Mouse (Mus musculus) mature B cell (primary cell): Measurements from ENCODE around the gene Znhit2.

Source experiments
- in situ Hi-C: fragments of 300-500 bp; cut with MboI; formaldehyde crosslinking; loops from 2 replicates; pipeline ENCODE4 v1.14.3; 2019

Znhit2 gene

GRCm38 (mm10) chr19:6071261-6071660, 10.3 kb downstream of the Znhit2 start:
- in situ Hi-C loops = no loop called here

- in situ Hi-C loops = no loop called here
These were observed 12.9 kb downstream of the Znhit2 start for GRCm38 (mm10) chr19:6073889-6074288.

DNA sequence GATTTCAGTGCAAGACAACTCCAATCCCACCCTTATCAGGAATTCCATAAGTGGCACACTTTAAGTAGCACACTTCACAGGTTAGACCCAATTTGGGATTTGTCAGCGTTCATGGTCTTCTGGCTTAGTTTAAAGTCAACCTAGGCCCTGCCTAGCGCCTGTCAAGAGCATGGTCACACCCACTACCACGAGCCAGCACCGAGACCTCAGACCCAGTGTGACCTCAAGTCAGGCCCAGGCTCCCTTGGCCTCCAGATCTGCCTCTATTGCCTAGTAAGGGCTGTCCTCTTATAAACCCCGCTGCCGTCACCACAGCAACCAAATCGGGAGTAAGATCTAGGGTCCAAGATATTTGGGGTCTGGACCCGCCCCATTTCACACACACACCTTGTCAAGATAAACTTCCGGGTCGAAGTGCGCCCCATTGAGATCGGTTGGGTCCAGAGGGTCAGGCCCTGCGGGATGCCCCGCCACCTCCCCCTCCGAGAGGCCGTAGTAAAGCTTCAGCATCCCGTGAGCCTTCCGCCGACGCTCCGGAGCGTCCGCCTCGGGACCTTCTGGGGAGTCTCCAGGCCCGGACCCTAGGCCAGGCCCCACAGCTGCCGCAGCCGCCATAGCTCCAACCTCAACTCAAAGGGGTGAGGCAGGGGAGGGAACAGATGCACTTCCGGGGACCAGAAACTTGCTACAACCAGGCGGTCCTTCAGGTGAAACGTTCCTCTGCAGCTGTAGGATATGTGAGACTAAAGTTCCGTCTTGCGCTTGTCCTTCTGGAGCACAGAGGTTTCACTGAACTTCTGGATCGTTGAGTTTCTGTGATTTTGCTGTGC, 15.8 kb downstream of the Znhit2 start, which contains the start of gene Vps51:
Gene Vps51, minus strand, starts transcription at position 668 of the 830 bp plus-strand sequence.
- in situ Hi-C loops = no loop called here

- in situ Hi-C loops = no loop called here
These were observed 19.0 kb downstream of the Znhit2 start, which contains the start of gene Tmem262 for GRCm38 (mm10) chr19:6079983-6080480. Gene Tmem262 (plus strand): TSS chr19:6080033.

DNA sequence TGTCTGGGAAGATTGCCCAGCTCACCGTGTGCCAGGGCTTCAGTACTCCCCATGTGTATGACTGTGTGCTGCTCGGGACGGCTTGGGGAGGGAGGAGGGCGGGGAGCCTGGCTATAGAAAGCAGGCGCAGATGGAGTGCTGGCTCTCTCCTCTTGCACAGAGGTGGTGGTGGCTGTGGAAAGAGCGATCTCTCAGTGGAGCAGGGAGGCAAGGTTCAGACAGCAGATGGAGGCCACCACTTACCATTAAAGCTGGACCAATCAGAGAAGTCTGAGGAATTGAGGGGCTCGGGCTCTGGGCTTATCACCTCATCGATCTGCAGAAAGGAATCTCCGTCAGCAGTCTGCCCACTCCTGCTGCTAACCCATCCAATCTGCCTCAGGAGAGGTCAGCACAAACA, 21.2 kb downstream of the Znhit2 start, which contains the start of gene Gm28374:
Gene Gm28374, minus strand, starts transcription at position 101 of the 400 bp plus-strand sequence.
- in situ Hi-C loops = no loop called here

GRCm38 (mm10) chr19:6084478-6085248, 23.7 kb downstream of the Znhit2 start, which contains the start of the genes Zfpl1 and Cdca5:
Gene Zfpl1 (minus strand): TSS chr19:6084956.
Gene Cdca5 (plus strand): TSS chr19:6084983.
- in situ Hi-C loops = no loop called here

DNA sequence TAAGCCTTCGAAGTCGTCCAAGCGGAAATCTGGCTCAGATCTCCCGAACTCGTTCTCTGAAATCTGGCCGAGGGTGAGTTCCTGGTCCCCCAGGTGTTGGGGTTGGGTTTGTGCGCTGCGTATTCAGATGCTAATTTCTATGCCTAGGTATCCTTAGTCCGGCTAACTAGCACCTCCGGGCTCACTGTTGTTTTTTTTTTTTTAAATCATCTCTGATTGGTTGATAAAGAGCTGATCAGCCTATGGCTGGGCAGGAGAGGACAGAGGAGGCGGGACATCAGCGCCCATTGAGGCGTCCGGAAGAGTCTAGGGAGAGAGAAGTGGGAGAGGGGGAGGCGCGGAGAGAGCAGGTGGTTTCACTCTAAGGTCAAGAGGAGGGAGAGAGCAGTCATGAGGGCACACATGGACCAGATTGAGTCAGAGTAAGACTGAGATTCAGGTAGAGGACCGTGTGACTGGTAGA, 24.5 kb downstream of the Znhit2 start:
- in situ Hi-C loops = no loop called here

- in situ Hi-C loops = no loop called here
These were observed 27.8 kb downstream of the Znhit2 start for GRCm38 (mm10) chr19:6088841-6089240.

- in situ Hi-C loops = no loop called here
These were observed 33.1 kb downstream of the Znhit2 start, which contains the start of gene AC131692.1 for GRCm38 (mm10) chr19:6094119-6094518. Gene AC131692.1 (plus strand): TSS chr19:6094419.

GRCm38 (mm10) chr19:6097847-6098246, 36.9 kb downstream of the Znhit2 start:
- in situ Hi-C loops = no loop called here

- in situ Hi-C loops = no loop called here
These were observed 40.2 kb downstream of the Znhit2 start for GRCm38 (mm10) chr19:6101186-6101585.

DNA sequence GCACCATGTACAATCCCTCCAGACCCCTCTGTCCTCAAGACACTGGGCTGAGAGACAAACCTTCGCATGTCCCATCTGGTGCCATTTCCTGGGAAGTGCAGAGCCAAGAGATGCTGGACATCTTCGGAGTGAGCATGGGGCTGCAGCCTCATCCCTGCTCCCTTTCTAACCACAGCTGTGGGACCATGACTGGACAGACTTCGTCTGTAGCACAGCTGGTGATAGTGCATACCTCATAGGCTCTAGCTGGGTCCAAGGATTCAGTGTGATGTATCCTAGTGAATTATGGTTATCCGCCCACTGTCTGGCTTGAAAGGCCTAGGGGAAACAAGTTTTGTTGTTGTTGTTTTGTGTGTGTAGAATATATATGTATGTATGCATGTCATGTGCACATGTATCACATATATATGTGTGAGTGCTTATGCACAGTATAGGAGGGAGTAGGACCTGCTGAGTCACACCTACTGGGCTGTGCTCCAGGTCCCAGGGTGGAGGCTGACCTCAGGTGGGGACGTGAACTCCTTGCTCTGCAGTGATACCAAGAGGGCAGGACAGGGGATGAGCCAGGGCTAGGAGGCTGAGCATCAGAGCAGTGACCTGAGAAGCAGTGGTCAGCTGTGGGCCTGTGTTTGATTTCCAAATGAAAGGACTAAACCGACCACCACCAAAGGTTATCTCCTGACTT, 41.3 kb downstream of the Znhit2 start:
- in situ Hi-C loops = no loop called here

- in situ Hi-C loops = no loop called here
These were observed 43.5 kb downstream of the Znhit2 start for GRCm38 (mm10) chr19:6104476-6104875.

GRCm38 (mm10) chr19:6105586-6105985, 44.6 kb downstream of the Znhit2 start, which contains the start of gene Naaladl1:
Gene Naaladl1 (plus strand): TSS chr19:6105782.
- in situ Hi-C loops = no loop called here
